Mouse (Mus musculus) embryonic stem cell, embryonic (primary cell): ENCODE data around the gene H1foo.

Experiments
- CTCF ChIA-PET, 4 experiments: fragments of 300-600 bp in 2 of 4; fragments of 350-600 bp in 2 of 4; sonication (Branson Sonifier 250); formaldehyde crosslinking; loops; one replicate each; lab custom pipeline; 2022; ENCODE audit warnings: inconsistent platforms in 2 of 4; lab: Charles Lee
- POLR2A ChIA-PET, 4 experiments: fragments of 300-600 bp in 2 of 4; fragments of 350-600 bp in 2 of 4; sonication (Branson Sonifier 250); formaldehyde crosslinking; loops; one replicate each; lab custom pipeline; 2022; ENCODE audit warnings: antibody characterized with exemption in 4 of 4, inconsistent platforms in 1 of 4; lab: Charles Lee

Gene H1foo

GRCm38 (mm10) chr6:115915601-115916445 lies 28.9 kb upstream of the H1foo start:
- POLR2A ChIA-PET, result interaction anchor here in 1 of 4 experiments (1.4 kb wide), 1 partner anchor 10 kb away, joined by 3 read pairs; no protein-coding TSS in a partner anchor
- CTCF ChIA-PET, result interaction anchor here in 3 of 4 experiments (0.5 to 1.5 kb wide), 3 partner anchors 14 to 1216 kb away, joined by 3 read pairs; no protein-coding TSS in a partner anchor

GRCm38 (mm10) chr6:115916611-115917010 lies 28.1 kb upstream of the H1foo start:
- CTCF ChIA-PET, result interaction anchor here in 1 of 4 experiments (0.6 kb wide), 1 partner anchor 943 kb away, joined by 3 read pairs; no protein-coding TSS in a partner anchor
- POLR2A ChIA-PET, result no interaction called here

GRCm38 (mm10) chr6:115918615-115919014 lies 26.1 kb upstream of the H1foo start:
- CTCF ChIA-PET, result interaction anchor here in 1 of 4 experiments (0.6 to 1.1 kb wide), 3 partner anchors 12 to 1973 kb away, joined by 3 to 4 read pairs (median 3); no protein-coding TSS in a partner anchor
- POLR2A ChIA-PET, result interaction anchor here in 1 of 4 experiments (1.1 to 1.2 kb wide), 2 partner anchors 12 to 13 kb away, joined by 3 read pairs; no protein-coding TSS in a partner anchor

GRCm38 (mm10) chr6:115919876-115920275 lies 24.9 kb upstream of the H1foo start:
- CTCF ChIA-PET, result interaction anchor here in 2 of 4 experiments (0.6 to 0.8 kb wide), 2 partner anchors 42 to 1193 kb away, joined by 3 read pairs; no protein-coding TSS in a partner anchor
- POLR2A ChIA-PET, result interaction anchor here in 2 of 4 experiments (0.6 to 1.3 kb wide), 8 partner anchors 10 to 309 kb away, joined by 3 read pairs; partner anchors contain the start of genes Efcab12 (in 1 of the 2), Ift122 (in 1 of the 2) and Mbd4 (in 1 of the 2)

GRCm38 (mm10) chr6:115924829-115925228 lies 19.9 kb upstream of the H1foo start:
- ChIA-PET CTCF (interaction anchor here in 1 of 4 experiments (1.2 kb wide), 1 partner anchor 24 kb away, joined by 3 read pairs; no protein-coding TSS in a partner anchor), POLR2A (interaction anchor here in 2 of 4 experiments (1.0 to 1.4 kb wide), 2 partner anchors 11 to 20 kb away, joined by 3 read pairs; no protein-coding TSS in a partner anchor)

GRCm38 (mm10) chr6:115926416-115926815 lies 18.3 kb upstream of the H1foo start:
- POLR2A ChIA-PET, result interaction anchor here in 1 of 4 experiments (1.0 kb wide), 1 partner anchor 38 kb away, joined by 3 read pairs; no protein-coding TSS in a partner anchor

GRCm38 (mm10) chr6:115927292-115928242 lies 17.2 kb upstream of the H1foo start:
- CTCF ChIA-PET, result interaction anchor here in 2 of 4 experiments (0.5 to 0.6 kb wide), 2 partner anchors 29 to 240 kb away, joined by 3 to 4 read pairs; no protein-coding TSS in a partner anchor
- POLR2A ChIA-PET, result no interaction called here

More at GRCm38 (mm10) chr6:115926416-115926815, 18.3 kb upstream of the H1foo start:
- CTCF ChIA-PET, result no interaction called here

GRCm38 (mm10) chr6:115930018-115930417 lies 14.7 kb upstream of the H1foo start:
- POLR2A ChIA-PET, result interaction anchor here in 1 of 4 experiments (0.8 to 1.4 kb wide), 3 partner anchors 8 to 75 kb away, joined by 3 to 4 read pairs (median 4); no protein-coding TSS in a partner anchor
- CTCF ChIA-PET, result interaction anchor here in 1 of 4 experiments (1.2 kb wide), 1 partner anchor 12 kb away, joined by 4 read pairs; no protein-coding TSS in a partner anchor

- ChIA-PET POLR2A (interaction anchor here in 1 of 4 experiments (1.3 kb wide), 1 partner anchor 12 kb away, joined by 3 read pairs; no protein-coding TSS in a partner anchor), CTCF (interaction anchor here in 2 of 4 experiments (0.5 to 1.3 kb wide), 3 partner anchors 30 to 144 kb away, joined by 3 to 6 read pairs (median 5); no protein-coding TSS in a partner anchor)
Measured at GRCm38 (mm10) chr6:115931639-115932038, 13.1 kb upstream of the H1foo start, which contains the start of gene Rho. Rho (plus strand) TSS chr6:115931748.

- CTCF ChIA-PET, result interaction anchor here in 2 of 4 experiments (0.5 to 1.3 kb wide), 3 partner anchors 30 to 433 kb away, joined by 3 to 6 read pairs (median 3); no protein-coding TSS in a partner anchor
- POLR2A ChIA-PET, result interaction anchor here in 2 of 4 experiments (0.5 to 1.3 kb wide), 2 partner anchors 13 to 952 kb away, joined by 3 read pairs; no protein-coding TSS in a partner anchor
Measured at GRCm38 (mm10) chr6:115932391-115932790, 12.3 kb upstream of the H1foo start.

GRCm38 (mm10) chr6:115935544-115935943 lies 9.2 kb upstream of the H1foo start:
- ChIA-PET POLR2A (no interaction called here), CTCF (interaction anchor here in 2 of 4 experiments (0.6 to 2.1 kb wide), 2 partner anchors 26 to 70 kb away, joined by 3 to 7 read pairs; no protein-coding TSS in a partner anchor)

- POLR2A ChIA-PET, result interaction anchor here in 1 of 4 experiments (0.9 to 1.3 kb wide), 2 partner anchors 8 to 15 kb away, joined by 3 to 4 read pairs; no protein-coding TSS in a partner anchor
- CTCF ChIA-PET, result interaction anchor here in 1 of 4 experiments (0.5 kb wide), 1 partner anchor 291 kb away, joined by 6 read pairs; no protein-coding TSS in a partner anchor
Measured at GRCm38 (mm10) chr6:115938011-115938410, 6.7 kb upstream of the H1foo start.

- ChIA-PET POLR2A (interaction anchor here in 2 of 4 experiments (0.7 to 1.3 kb wide), 4 partner anchors 9 to 127 kb away, joined by 3 to 4 read pairs (median 3); no protein-coding TSS in a partner anchor), CTCF (interaction anchor here in 2 of 4 experiments (0.5 to 0.6 kb wide), 2 partner anchors 237 to 291 kb away, joined by 3 to 6 read pairs; no protein-coding TSS in a partner anchor)
Measured at GRCm38 (mm10) chr6:115938798-115939197, 5.9 kb upstream of the H1foo start.

- ChIA-PET POLR2A (interaction anchor here in 1 of 4 experiments (1.3 kb wide), 1 partner anchor 19 kb away, joined by 3 read pairs; no protein-coding TSS in a partner anchor), CTCF (no interaction called here)
Measured at GRCm38 (mm10) chr6:115940603-115941002, 4.1 kb upstream of the H1foo start.

- POLR2A ChIA-PET, result no interaction called here
- CTCF ChIA-PET, result no interaction called here
Measured at GRCm38 (mm10) chr6:115941128-115941527, 3.6 kb upstream of the H1foo start.
